Mouse (Mus musculus) layer of hippocampus, postnatal 10 days (tissue): ENCODE results near the gene Msx3. TPM values are rescaled to one million over a fixed set of nuclear protein-coding genes. Genes with fewer than 3 reads are reported as not detected.

ENCODE experiments used
- DNase-seq, 2 experiments: peaks; one replicate each; pipeline ENCODE4 v3.0.0; 2021; ENCODE audit warnings: low spot score in 2 of 2
- total RNA-seq, 2 experiments: library from RNA; stranded (reverse); gene quantifications; 2 replicates each; pipeline ENCODE4 v1.2.3; 2021

Msx3 gene
- total RNA-seq, 2 experiments from 2014 or later = 0.16 to 0.20 TPM

- no peak for DNase-seq
These were observed 8.8 kb upstream of the Msx3 start for GRCm38 (mm10) chr7:140057413-140058407.

- DNase-seq = no peak
These were observed 5.2 kb upstream of the Msx3 start for GRCm38 (mm10) chr7:140054124-140054523.

GRCm38 (mm10) chr7:140049115-140049689 is 313 bp upstream of the Msx3 start:
- peak in 1 of 2 experiments; percentile 37 for DNase-seq

- no peak for DNase-seq
These were observed 1.0 kb downstream of the Msx3 start for GRCm38 (mm10) chr7:140047811-140048311.

GRCm38 (mm10) chr7:140045546-140045945 is 3.3 kb downstream of the Msx3 start:
- no peak for DNase-seq

- DNase-seq = no peak
These were observed 6.2 kb downstream of the Msx3 start for GRCm38 (mm10) chr7:140042728-140043127.

GRCm38 (mm10) chr7:140037171-140037555 is 11.7 kb downstream of the Msx3 start:
- no peak for DNase-seq

- peak; percentile 86 to 90 for DNase-seq
These were observed 12.4 kb downstream of the Msx3 start, which contains the start of the genes Zfp511 and Tubgcp2 for GRCm38 (mm10) chr7:140036281-140037170. TSS of gene Zfp511 (plus strand) at chr7:140036391. TSS of gene Tubgcp2 (minus strand) at chr7:140036669.

- DNase-seq = no peak
These were observed 13.4 kb downstream of the Msx3 start for GRCm38 (mm10) chr7:140035456-140035855.

GRCm38 (mm10) chr7:140033386-140033785 is 15.5 kb downstream of the Msx3 start:
- no peak for DNase-seq

GRCm38 (mm10) chr7:140032366-140032765 is 16.5 kb downstream of the Msx3 start:
- no peak for DNase-seq

GRCm38 (mm10) chr7:140031771-140032170 is 17.1 kb downstream of the Msx3 start:
- DNase-seq = no peak

GRCm38 (mm10) chr7:140011336-140011735 is 37.6 kb downstream of the Msx3 start:
- peak in 1 of 2 experiments; percentile 4 for DNase-seq

- DNase-seq = peak in 1 of 2 experiments; percentile 3
These were observed 41.1 kb downstream of the Msx3 start for GRCm38 (mm10) chr7:140007781-140008180.

GRCm38 (mm10) chr7:140006861-140007611 is 41.9 kb downstream of the Msx3 start:
- DNase-seq = no peak

- DNase-seq = no peak
These were observed 44.2 kb downstream of the Msx3 start for GRCm38 (mm10) chr7:140004666-140005065.

- no peak for DNase-seq
These were observed 47.7 kb downstream of the Msx3 start for GRCm38 (mm10) chr7:140001086-140001740.

- no peak for DNase-seq
These were observed 50.1 kb downstream of the Msx3 start for GRCm38 (mm10) chr7:139998691-139999350.
